Mouse (Mus musculus) testis, adult 2 months (tissue): Measurements from ENCODE around the gene Dpp6.

Experiments
- CTCF ChIP-seq: fragments of 200-500 bp; IDR thresholded peaks from 2 replicates; pipeline ENCODE4 v1.5.1; 2012; ENCODE audit warnings: low read depth, mild to moderate bottlenecking, inconsistent platforms, low read length, moderate library complexity; ENCODE audit not compliant: control insufficient read depth, insufficient read depth, insufficient replicate concordance
- POLR2A ChIP-seq: fragments of 200-500 bp; IDR thresholded peaks from 2 replicates; pipeline ENCODE4 v1.6.1; 2012; ENCODE audit warnings: low read depth, mild to moderate bottlenecking, inconsistent platforms, low read length, moderate library complexity; ENCODE audit not compliant: control insufficient read depth

DNA sequence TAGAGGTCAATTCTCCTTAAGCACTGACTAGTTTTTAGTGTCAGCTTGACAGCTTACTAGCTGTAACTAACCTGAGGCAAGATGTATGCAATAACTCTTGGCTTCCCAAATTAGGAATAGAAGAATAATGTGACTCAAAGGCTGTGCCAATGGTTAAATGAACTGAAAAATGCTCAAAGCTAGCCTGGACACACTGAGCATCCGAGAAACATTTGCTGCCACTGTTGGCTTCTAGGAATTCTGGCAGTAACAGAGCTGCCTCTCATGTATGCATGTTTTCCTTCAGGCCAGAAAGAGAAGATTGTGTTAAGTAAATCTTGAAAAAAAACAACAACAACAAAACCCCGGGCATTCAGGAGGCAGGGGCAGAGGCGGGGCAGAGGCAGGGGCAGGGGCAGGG, 540.6 kb downstream of the Dpp6 start:
- TF ChIP-seq CTCF (no peak), POLR2A (no peak)
